Mouse (Mus musculus) ES-Bruce4 (cell line): ENCODE data around the gene Nup155.

Experiments
- CTCF ChIP-seq: IDR thresholded peaks from one replicate; pipeline ENCODE4 v1.8.1; 2011; ENCODE audit warnings: low read depth, low read length
- EP300 ChIP-seq: IDR thresholded peaks from 2 replicates; pipeline ENCODE4 v1.6.1; 2011; ENCODE audit warnings: low read depth, low read length; ENCODE audit not compliant: insufficient read depth
- POLR2A ChIP-seq: IDR thresholded peaks from one replicate; pipeline ENCODE4 v1.8.1; 2011; ENCODE audit warnings: low read length; ENCODE audit not compliant: insufficient read depth

- no peak for TF ChIP-seq POLR2A
- peak; percentile 73 for TF ChIP-seq CTCF
- no peak for TF ChIP-seq EP300
Observed at GRCm38 (mm10) chr15:8097853-8098252, 11.2 kb upstream of the Nup155 start.
